Mouse (Mus musculus) gastrocnemius, adult 18-20 months (tissue): ENCODE results near the gene Aldh1a2. TPM values are rescaled to one million over a fixed set of nuclear protein-coding genes. Genes with fewer than 3 reads are reported as not detected.

Experiments
- total RNA-seq, 2 experiments: library from RNA; stranded (reverse); gene quantifications; 2 replicates each; pipeline ENCODE4 v1.2.3; 2021

The Aldh1a2 gene
- total RNA-seq, 2 experiments from 2014 or later = 1.8 to 8.9 TPM

Other genes starting within 250 kb of the Aldh1a2 start
- gene Aqp9, start 47.1 kb upstream of the Aldh1a2 start, total RNA-seq = under 1 TPM in 1 of 2 experiments, not detected in 1; 0.24 TPM